Mouse (Mus musculus) A20 (cell line): Measurements from ENCODE around the gene Gm11096.

Experiments
- DNase-seq: peaks from one replicate; pipeline ENCODE4 v3.0.0-alpha.2; 2011; ENCODE audit warnings: low read depth, low spot score

The Gm11096 gene

GRCm38 (mm10) chr17:81441463-81441862 lies at the start of gene Gm11096:
TSS of gene Gm11096 (plus strand) at chr17:81441763.
- no peak for DNase-seq

- DNase-seq = no peak
Measured at GRCm38 (mm10) chr17:81393040-81393439, 48.5 kb upstream of the Gm11096 start.

GRCm38 (mm10) chr17:81394124-81394523 lies 47.4 kb upstream of the Gm11096 start:
- DNase-seq = no peak

GRCm38 (mm10) chr17:81397434-81397833 lies 44.1 kb upstream of the Gm11096 start:
- DNase-seq = no peak

GRCm38 (mm10) chr17:81400377-81400776 lies 41.2 kb upstream of the Gm11096 start:
- DNase-seq = no peak

- no peak for DNase-seq
Measured at GRCm38 (mm10) chr17:81402636-81403035, 38.9 kb upstream of the Gm11096 start.

- DNase-seq = no peak
Measured at GRCm38 (mm10) chr17:81403121-81403520, 38.4 kb upstream of the Gm11096 start.

- no peak for DNase-seq
Measured at GRCm38 (mm10) chr17:81404225-81404624, 37.3 kb upstream of the Gm11096 start.

GRCm38 (mm10) chr17:81412736-81413135 lies 28.8 kb upstream of the Gm11096 start:
- DNase-seq = no peak

- no peak for DNase-seq
Measured at GRCm38 (mm10) chr17:81416361-81417114, 25.0 kb upstream of the Gm11096 start.

- DNase-seq = no peak
Measured at GRCm38 (mm10) chr17:81419802-81420459, 21.6 kb upstream of the Gm11096 start.

- no peak for DNase-seq
Measured at GRCm38 (mm10) chr17:81424256-81424912, 17.2 kb upstream of the Gm11096 start.

GRCm38 (mm10) chr17:81427245-81427644 lies 14.3 kb upstream of the Gm11096 start:
- DNase-seq = no peak

- DNase-seq = no peak
Measured at GRCm38 (mm10) chr17:81432733-81433132, 8.8 kb upstream of the Gm11096 start.

- DNase-seq = no peak
Measured at GRCm38 (mm10) chr17:81433148-81433547, 8.4 kb upstream of the Gm11096 start.

- DNase-seq = no peak
Measured at GRCm38 (mm10) chr17:81455269-81455668, 13.7 kb downstream of the Gm11096 start.

GRCm38 (mm10) chr17:81455977-81456376 lies 14.4 kb downstream of the Gm11096 start:
- DNase-seq = no peak

- no peak for DNase-seq
Measured at GRCm38 (mm10) chr17:81459379-81459778, 17.8 kb downstream of the Gm11096 start.

- DNase-seq = no peak
Measured at GRCm38 (mm10) chr17:81468941-81469340, 27.4 kb downstream of the Gm11096 start.

GRCm38 (mm10) chr17:81473363-81473762 lies 31.8 kb downstream of the Gm11096 start:
- DNase-seq = no peak

- no peak for DNase-seq
Measured at GRCm38 (mm10) chr17:81477420-81477819, 35.9 kb downstream of the Gm11096 start.

GRCm38 (mm10) chr17:81479807-81480206 lies 38.2 kb downstream of the Gm11096 start:
- DNase-seq = no peak
